Mouse (Mus musculus) spleen, postnatal 14 days (tissue): ENCODE data around the gene Dgkg.

Source experiments
- DNase-seq, 2 experiments: peaks; one replicate each; pipeline ENCODE4 v3.0.0; 2021 to 2022; ENCODE audit warnings: low spot score in 2 of 2

The Dgkg gene

GRCm38 (mm10) chr16:22656533-22657444 is at the start of gene Dgkg:
Gene Dgkg (minus strand): TSS chr16:22657221.
- peak; percentile 47 to 53 for DNase-seq

- DNase-seq: no peak
Measured at GRCm38 (mm10) chr16:22704946-22705345, 47.9 kb upstream of the Dgkg start.

DNA sequence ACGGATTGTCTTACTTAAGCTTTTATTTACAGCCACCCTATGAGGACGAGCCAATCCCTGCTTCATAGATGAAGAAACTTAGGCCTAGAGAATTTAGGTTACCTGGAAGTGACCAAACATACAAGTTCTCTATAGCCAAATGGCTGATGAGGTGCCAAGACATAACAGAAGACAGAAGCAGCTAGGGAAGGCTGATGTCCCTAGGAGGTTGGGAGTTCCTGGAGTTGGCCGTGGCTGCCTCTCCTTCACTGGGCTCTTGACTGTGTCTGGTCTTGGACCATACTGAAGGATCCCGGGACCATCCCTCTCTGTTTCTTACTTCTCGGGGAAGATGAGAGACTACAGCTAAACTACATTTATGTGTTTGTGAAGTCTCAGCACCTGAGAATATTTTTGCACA is 47.1 kb upstream of the Dgkg start:
- DNase-seq: no peak

- DNase-seq: no peak
Measured at GRCm38 (mm10) chr16:22698846-22699760, 42.1 kb upstream of the Dgkg start.

- DNase-seq: no peak
Measured at GRCm38 (mm10) chr16:22698101-22698500, 41.1 kb upstream of the Dgkg start.

- DNase-seq: no peak
Measured at GRCm38 (mm10) chr16:22689622-22690021, 32.6 kb upstream of the Dgkg start.

DNA sequence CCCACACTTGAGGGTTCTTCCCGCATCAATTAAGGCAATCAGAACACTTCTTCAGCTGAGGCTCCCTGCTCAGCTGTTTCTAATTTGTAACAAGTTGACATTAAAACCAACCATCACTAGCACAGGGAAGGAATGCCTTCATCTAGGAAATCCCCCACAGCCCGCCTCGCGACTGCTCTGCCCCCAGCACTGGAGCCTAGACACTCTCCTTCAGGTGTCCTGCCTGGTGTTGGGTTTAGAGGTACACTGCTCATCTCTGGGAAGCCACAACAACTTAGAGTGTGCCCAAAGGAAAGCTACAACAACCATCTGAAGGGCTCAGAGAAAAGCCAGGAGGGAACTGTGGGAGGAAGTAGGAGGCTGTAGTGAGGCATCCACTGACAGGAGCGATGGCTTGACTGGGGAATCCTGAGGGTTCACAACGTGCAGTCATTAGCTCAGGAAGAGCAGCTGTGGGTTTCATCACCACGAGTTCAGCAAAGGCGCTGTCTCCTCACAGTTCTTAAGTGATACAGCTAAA is 30.8 kb upstream of the Dgkg start:
- DNase-seq: no peak

GRCm38 (mm10) chr16:22683605-22684004 is 26.6 kb upstream of the Dgkg start:
- DNase-seq: no peak

- no peak for DNase-seq
Measured at GRCm38 (mm10) chr16:22682727-22683126, 25.7 kb upstream of the Dgkg start.

GRCm38 (mm10) chr16:22679641-22680040 is 22.6 kb upstream of the Dgkg start:
- DNase-seq: no peak

GRCm38 (mm10) chr16:22674636-22675035 is 17.6 kb upstream of the Dgkg start:
- DNase-seq: no peak

DNA sequence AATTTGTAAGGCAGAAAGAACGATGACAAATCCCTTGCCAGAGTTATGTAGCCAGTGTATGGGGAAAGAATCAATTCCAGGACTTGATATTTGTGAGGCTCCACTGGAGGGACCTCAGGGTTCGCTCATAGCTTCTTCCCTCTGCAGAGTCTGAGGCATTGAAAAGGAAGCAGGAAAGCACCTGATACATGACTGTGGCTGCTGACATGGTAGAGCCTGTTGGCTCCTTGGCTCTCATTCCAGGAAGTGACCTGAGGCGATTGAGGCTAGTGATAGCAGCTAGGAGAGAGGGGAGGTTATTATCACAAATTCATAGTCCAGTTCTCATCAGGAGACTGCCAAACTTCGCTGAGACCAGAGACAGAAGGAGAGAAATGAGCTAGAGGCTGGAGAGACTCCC is 17.1 kb upstream of the Dgkg start:
- DNase-seq: no peak

- DNase-seq: no peak
Measured at GRCm38 (mm10) chr16:22664033-22664432, 7.0 kb upstream of the Dgkg start.

DNA sequence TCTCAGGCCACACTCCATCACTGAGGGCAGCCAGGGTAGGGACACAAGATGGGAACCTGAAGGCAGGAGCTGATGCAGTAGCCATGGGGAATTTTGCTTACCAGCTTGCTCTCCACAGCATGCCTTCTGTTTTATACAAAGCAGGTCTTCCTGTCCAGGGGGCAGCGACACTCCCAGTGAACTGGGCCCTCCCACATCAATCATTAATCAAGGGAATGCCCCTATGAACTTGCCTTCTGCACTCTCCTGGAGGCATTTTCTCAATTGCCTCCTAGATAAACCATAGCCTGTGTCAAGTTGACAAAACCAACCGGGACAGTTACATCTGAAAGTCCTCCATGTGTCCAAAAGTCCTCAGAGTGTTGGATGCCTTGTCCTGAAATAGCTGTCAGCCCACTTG is 6.1 kb upstream of the Dgkg start:
- DNase-seq: no peak

GRCm38 (mm10) chr16:22661076-22661475 is 4.1 kb upstream of the Dgkg start:
- no peak for DNase-seq

DNA sequence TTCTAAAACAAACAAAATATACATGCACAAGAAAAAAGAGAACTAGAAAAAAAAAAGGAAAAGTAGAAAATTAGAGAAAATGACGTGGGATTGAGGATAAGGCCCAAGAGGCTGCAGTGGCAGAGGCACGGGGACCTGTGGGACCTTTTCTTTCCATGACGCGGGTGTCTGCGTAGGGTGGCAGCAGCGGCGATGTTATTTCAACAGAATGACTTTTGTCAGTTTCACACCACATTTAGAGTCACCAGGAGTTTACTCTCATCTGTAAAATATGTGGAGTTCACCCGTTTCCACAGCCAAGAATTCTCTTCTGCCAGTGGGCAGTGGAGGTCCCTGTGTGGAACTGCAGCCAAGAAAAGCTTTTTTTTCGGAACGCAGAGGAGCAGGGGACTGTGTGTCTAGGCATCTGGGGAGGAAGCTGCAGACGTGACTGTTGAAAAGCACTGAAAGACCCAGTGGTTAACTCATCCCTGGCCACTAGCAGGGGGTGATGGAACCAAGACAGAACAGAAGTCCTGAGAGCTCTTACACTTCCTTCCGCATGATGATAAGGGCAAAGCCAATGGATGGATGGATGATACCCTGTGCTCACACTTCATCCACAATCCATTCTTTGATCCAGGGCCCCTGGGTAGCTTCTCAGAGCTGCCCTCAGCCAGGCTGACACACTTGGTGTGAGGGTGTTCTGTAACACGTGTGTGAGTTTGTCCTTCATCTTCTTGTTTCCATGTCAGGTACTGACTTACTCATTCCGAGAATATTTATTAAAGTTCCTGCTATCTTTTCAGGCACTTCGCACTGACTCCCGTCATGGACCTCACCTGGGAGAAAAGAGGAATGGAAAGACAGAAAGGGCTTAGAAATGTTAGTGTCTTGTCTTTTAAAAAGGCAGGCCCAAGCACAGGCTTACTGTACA is 1.1 kb upstream of the Dgkg start:
- no peak for DNase-seq

GRCm38 (mm10) chr16:22655812-22656211 is 1.2 kb downstream of the Dgkg start:
- DNase-seq: no peak

DNA sequence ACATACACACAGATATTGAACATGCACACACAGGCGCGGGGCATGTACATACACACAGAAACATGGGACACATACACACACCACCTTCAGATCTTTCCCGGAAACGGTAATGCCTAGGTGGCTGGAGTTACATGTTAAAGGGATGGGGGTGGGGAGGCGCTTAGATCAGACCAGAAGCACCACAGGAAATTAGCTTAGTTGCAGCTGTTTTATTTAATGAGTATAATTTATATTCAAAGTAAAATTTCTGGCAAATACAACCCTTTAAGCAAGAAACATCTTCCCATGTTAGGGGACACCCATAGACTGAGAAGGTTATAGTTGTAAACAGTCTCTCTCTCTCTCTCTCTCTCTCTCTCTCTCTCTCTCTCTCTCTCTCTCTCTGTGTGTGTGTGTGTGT is 1.8 kb downstream of the Dgkg start:
- DNase-seq: no peak

DNA sequence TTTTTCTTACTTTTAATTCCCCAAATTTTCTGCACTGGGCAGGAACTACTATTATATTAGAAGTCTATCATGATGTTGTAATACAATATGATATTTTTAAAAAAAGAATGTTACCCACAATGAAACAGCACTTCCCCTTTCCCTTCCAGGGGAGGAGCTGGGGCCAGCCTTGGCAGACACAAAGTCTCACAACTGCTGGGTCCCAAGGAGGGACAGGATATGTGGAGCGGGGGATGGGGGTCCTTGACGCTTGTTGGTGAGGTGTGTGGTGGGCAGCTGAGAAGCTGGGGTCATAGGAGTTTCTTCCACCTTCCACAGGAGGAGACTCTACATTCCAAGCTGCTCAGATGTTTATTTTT is 2.6 kb downstream of the Dgkg start:
- no peak for DNase-seq

DNA sequence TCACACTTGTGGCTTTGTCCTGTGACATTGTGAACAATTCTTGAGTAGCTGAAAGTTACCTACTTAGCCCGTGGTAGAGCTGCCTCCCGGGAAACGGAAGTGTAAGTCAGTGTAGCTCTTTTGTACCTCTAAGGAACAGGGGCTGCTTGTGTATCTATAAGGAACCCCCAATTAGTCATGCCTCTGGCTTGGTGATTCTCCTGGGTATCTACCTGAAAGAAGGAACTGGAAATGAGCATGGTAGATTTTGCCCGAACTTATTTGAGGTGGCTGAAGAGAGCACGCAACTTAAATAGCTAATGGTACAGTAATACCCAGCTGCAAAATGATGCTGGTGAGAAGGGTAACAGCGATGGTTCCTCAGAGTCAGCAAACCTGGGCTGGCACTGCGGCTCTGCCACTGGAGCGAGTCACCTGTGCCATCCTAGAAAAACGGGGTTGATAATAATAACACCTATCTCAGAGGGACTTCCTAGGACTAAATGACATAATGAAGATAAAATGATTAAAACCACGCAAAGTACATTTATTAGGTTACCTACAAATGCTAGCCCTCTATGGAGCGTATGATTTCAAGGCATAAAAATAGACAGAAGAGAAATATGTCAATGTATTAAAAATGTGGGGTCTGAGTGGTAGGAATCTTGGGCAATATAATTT is 3.1 kb downstream of the Dgkg start:
- DNase-seq: no peak

- DNase-seq: no peak
Measured at GRCm38 (mm10) chr16:22651244-22651643, 5.8 kb downstream of the Dgkg start.
